Mouse (Mus musculus) hindbrain, embryonic 16.5 days (tissue): ENCODE data around the gene Tmem243. TPM values are rescaled to one million over a fixed set of nuclear protein-coding genes. Genes with fewer than 3 reads are reported as not detected.
"Not testable (repeated sequence)": the region's sequence is repeated elsewhere in the genome, so short reads cannot be mapped to it uniquely, and the experiment has no call there.

Experiments
- ATAC-seq: fragments of 200-750 bp; cut with Nextera tagmentation; 2 replicates; pipeline ENCODE4 v1.8.0; 2017; ENCODE audit warnings: moderate TSS enrichment, moderate library complexity
- H3K27ac ChIP-seq: fragments of 300-500 bp; sonication (generic); 2 replicates; pipeline ENCODE4 v1.5.1; 2014; ENCODE audit warnings: low read depth, mild to moderate bottlenecking, control low read depth, low read length, moderate library complexity
- H3K27me3 ChIP-seq: fragments of 300-500 bp; sonication (generic); replicated peaks from 2 replicates; pipeline ENCODE4 v1.6.1; 2014; ENCODE audit warnings: low read length; ENCODE audit not compliant: control insufficient read depth, insufficient read depth
- H3K36me3 ChIP-seq: fragments of 300-500 bp; sonication (generic); 2 replicates; pipeline ENCODE4 v1.6.1; 2014; ENCODE audit warnings: mild to moderate bottlenecking, low read length, moderate library complexity, mixed read lengths; ENCODE audit not compliant: control insufficient read depth, insufficient read depth
- H3K4me1 ChIP-seq: fragments of 300-500 bp; sonication (generic); 2 replicates; pipeline ENCODE4 v1.6.1; 2014; ENCODE audit warnings: low read depth, low read length; ENCODE audit not compliant: control insufficient read depth, insufficient read depth
- H3K4me2 ChIP-seq: fragments of 300-500 bp; sonication (generic); 2 replicates; pipeline ENCODE4 v1.6.1; 2014; ENCODE audit warnings: mild to moderate bottlenecking, low read length, control low read depth, moderate library complexity
- H3K4me3 ChIP-seq: fragments of 300-500 bp; sonication (generic); 2 replicates; pipeline ENCODE4 v1.5.1; 2014; ENCODE audit warnings: mild to moderate bottlenecking, low read length, control low read depth, moderate library complexity
- H3K9ac ChIP-seq: fragments of 300-500 bp; sonication (generic); 2 replicates; pipeline ENCODE4 v1.6.1; 2014; ENCODE audit warnings: low read depth, mild to moderate bottlenecking, control low read depth, low read length, moderate library complexity
- H3K9me3 ChIP-seq: fragments of 300-500 bp; sonication (generic); 2 replicates; pipeline ENCODE4 v1.6.1; 2014; ENCODE audit warnings: mild to moderate bottlenecking, low read length, moderate library complexity; ENCODE audit not compliant: control insufficient read depth
- WGBS: fragments of 180-500 bp; shearing (Covaris S2); extraction: QIAGEN DNeasy Blood & Tissue Kit; methylation state at CpG from one replicate; pipeline ENCODE4 v1.1.7; 2014; 5-methylcytosine and 5-hydroxymethylcytosine counted together
- polyA plus RNA-seq: library from polyadenylated mRNA; unstranded; fragments of >200 nt; fragmentation: Nextera tagmentation; extraction: Ambion mirVana; gene quantifications from 2 replicates; pipeline ENCODE4 v1.2.1, GENCODE M21; 2015

Tmem243 gene
- polyA plus RNA-seq, 1 experiment from 2014 or later, result 5.2 TPM

- Histone ChIP-seq H3K4me3 (peak overlapping the region; percentile 96), H3K27me3 (no peaks in the 10 kb centered on the region)
These were observed 60.5 kb downstream of the Tmem243 start for GRCm38 (mm10) chr5:9160831-9161455.

GRCm38 (mm10) chr5:9161456-9162041, 61.1 kb downstream of the Tmem243 start, which contains the start of gene Dmtf1:
Gene Dmtf1 (minus strand): TSS chr5:9161776.
- peak; percentile 97 for ATAC-seq
- H3K9me3 ChIP-seq, result no peaks in the 10 kb centered on the region
- WGBS, result under 1% methylated on average over 47 of the region's 64 CpGs
- H3K4me2 ChIP-seq, result peak within 1 kb of the TSS; percentile 78
- peaks cover 15% of the 10 kb centered on the region for H3K4me1 ChIP-seq
- H3K27me3 ChIP-seq, result no peaks in the 10 kb centered on the region
- H3K4me3 ChIP-seq, result peak within 1 kb of the TSS; percentile 96
- peak within 1 kb of the TSS; percentile 99 for H3K27ac ChIP-seq
- H3K9ac ChIP-seq, result peak within 1 kb of the TSS; percentile 100
- H3K36me3 ChIP-seq, result no peaks in the 10 kb centered on the region

More at GRCm38 (mm10) chr5:9160831-9161455, 60.5 kb downstream of the Tmem243 start:
- Histone ChIP-seq H3K4me1 (peaks cover 16% of the 10 kb centered on the region), H3K27ac (peak overlapping the region; percentile 99), H3K9ac (peak overlapping the region; percentile 100), H3K4me2 (peak overlapping the region; percentile 78), H3K9me3 (no peaks in the 10 kb centered on the region), H3K36me3 (no peaks in the 10 kb centered on the region)
- peak; percentile 79 for ATAC-seq
- 0% methylated on average over 35 of the region's 55 CpGs for WGBS

GRCm38 (mm10) chr5:9162088-9162487, 61.6 kb downstream of the Tmem243 start:
- Histone ChIP-seq H3K9me3 (no peaks in the 10 kb centered on the region), H3K27me3 (no peaks in the 10 kb centered on the region)
- 13% methylated on average over 7 of the region's 7 CpGs for WGBS

GRCm38 (mm10) chr5:9163411-9163810, 62.9 kb downstream of the Tmem243 start:
- Histone ChIP-seq H3K27me3 (no peaks in the 10 kb centered on the region), H3K4me1 (peaks cover 12% of the 10 kb centered on the region), H3K4me3 (no peak overlapping the region), H3K9me3 (no peaks in the 10 kb centered on the region), H3K27ac (no peak overlapping the region), H3K36me3 (no peaks in the 10 kb centered on the region), H3K4me2 (no peak overlapping the region), H3K9ac (no peak overlapping the region)
- no peak for ATAC-seq
- 93% methylated on average over 3 of the region's 3 CpGs for WGBS

More at GRCm38 (mm10) chr5:9162088-9162487, 61.6 kb downstream of the Tmem243 start:
- peak overlapping the region; percentile 69 for H3K9ac ChIP-seq
- H3K4me2 ChIP-seq, result peak overlapping the region; percentile 76
- peak overlapping the region; percentile 68 for H3K27ac ChIP-seq
- peak overlapping the region; percentile 96 for H3K4me3 ChIP-seq
- no peaks in the 10 kb centered on the region for H3K36me3 ChIP-seq
- peaks cover 12% of the 10 kb centered on the region for H3K4me1 ChIP-seq
- ATAC-seq, result peak; percentile 25

- H3K36me3 ChIP-seq, H3K4me2 ChIP-seq, H3K4me3 ChIP-seq, H3K27ac ChIP-seq, H3K9ac ChIP-seq, H3K27me3 ChIP-seq, H3K9me3 ChIP-seq, H3K4me1 ChIP-seq, ATAC-seq: not testable (repeated sequence)
- 87% methylated on average over 10 of the region's 10 CpGs for WGBS
These were observed 64.7 kb downstream of the Tmem243 start for GRCm38 (mm10) chr5:9165151-9165550.

- Histone ChIP-seq H3K4me2 (no peak overlapping the region), H3K4me3 (no peak overlapping the region), H3K27ac (no peak overlapping the region), H3K27me3 (no peaks in the 10 kb centered on the region), H3K4me1 (peaks cover 5% of the 10 kb centered on the region), H3K36me3 (no peaks in the 10 kb centered on the region), H3K9ac (no peak overlapping the region), H3K9me3 (no peaks in the 10 kb centered on the region)
- no peak for ATAC-seq
- 77% methylated on average over 8 of the region's 8 CpGs for WGBS
These were observed 65.9 kb downstream of the Tmem243 start for GRCm38 (mm10) chr5:9166366-9166765.

- H3K36me3 ChIP-seq, H3K9me3 ChIP-seq, H3K4me1 ChIP-seq, H3K4me2 ChIP-seq, H3K9ac ChIP-seq, H3K27ac ChIP-seq, H3K4me3 ChIP-seq, H3K27me3 ChIP-seq: not testable (repeated sequence)
- 72% methylated on average over 4 of the region's 5 CpGs for WGBS
- peak; percentile 76; the same call in 1 of the 2 replicates for ATAC-seq
These were observed 69.0 kb downstream of the Tmem243 start for GRCm38 (mm10) chr5:9169328-9170005.

- Histone ChIP-seq H3K4me1 (no peaks in the 10 kb centered on the region), H3K9me3 (no peaks in the 10 kb centered on the region), H3K4me3 (no peak overlapping the region), H3K27ac (no peak overlapping the region), H3K9ac (no peak overlapping the region), H3K36me3 (no peaks in the 10 kb centered on the region), H3K27me3 (no peaks in the 10 kb centered on the region), H3K4me2 (no peak overlapping the region)
- ATAC-seq, result no peak
- WGBS, result 74% methylated on average over 2 of the region's 2 CpGs
These were observed 72.8 kb downstream of the Tmem243 start for GRCm38 (mm10) chr5:9173295-9173694.

GRCm38 (mm10) chr5:9186467-9186866, 86.0 kb downstream of the Tmem243 start:
- Histone ChIP-seq H3K9ac (no peak overlapping the region), H3K4me3 (no peak overlapping the region), H3K36me3 (no peaks in the 10 kb centered on the region), H3K9me3 (no peaks in the 10 kb centered on the region), H3K4me1 (no peaks in the 10 kb centered on the region), H3K4me2 (no peak overlapping the region), H3K27me3 (no peaks in the 10 kb centered on the region), H3K27ac (no peak overlapping the region)
- 82% methylated on average over 1 of the region's 1 CpGs for WGBS
- ATAC-seq, result no peak
